Mouse (Mus musculus): ENCODE measurements around the gene Cyp2d9. TPM values are rescaled to one million over a fixed set of nuclear protein-coding genes. Genes with fewer than 3 reads are reported as not detected.
"Not testable (repeated sequence)": the region's sequence is repeated elsewhere in the genome, so short reads cannot be mapped to it uniquely, and the experiment has no call there.

Cyp2d9 gene
- polyA plus RNA-seq, 1 experiment, result 1.3 TPM

GRCm38 (mm10) chr15:82433621-82434020, 384 bp downstream of the Cyp2d9 start:
- H3K4me1 ChIP-seq (ENCODE audit: control insufficient read depth, insufficient read depth, insufficient read length, low read length), result no peaks in the 10 kb centered on the region
- no peak overlapping the region for H3K4me3 ChIP-seq (ENCODE audit: insufficient read depth, low read depth, low read length)
- no peak overlapping the region for H3K27ac ChIP-seq (replicated peaks; ENCODE audit: low read depth, low read length)

- Histone ChIP-seq H3K27ac (replicated peaks; ENCODE audit: low read depth, low read length) (no peak overlapping the region), H3K4me1 (ENCODE audit: control insufficient read depth, insufficient read depth, insufficient read length, low read length) (no peaks in the 10 kb centered on the region), H3K4me3 (ENCODE audit: insufficient read depth, low read depth, low read length) (no peak overlapping the region)
Measured at GRCm38 (mm10) chr15:82434541-82434940, 1.3 kb downstream of the Cyp2d9 start.

GRCm38 (mm10) chr15:82435011-82435410, 1.8 kb downstream of the Cyp2d9 start:
- Histone ChIP-seq H3K4me3 (ENCODE audit: insufficient read depth, low read depth, low read length) (no peak overlapping the region), H3K4me1 (ENCODE audit: control insufficient read depth, insufficient read depth, insufficient read length, low read length) (no peaks in the 10 kb centered on the region), H3K27ac (replicated peaks; ENCODE audit: low read depth, low read length) (no peak overlapping the region)

- Histone ChIP-seq H3K4me3 (ENCODE audit: insufficient read depth, low read depth, low read length) (no peak overlapping the region), H3K4me1 (ENCODE audit: control insufficient read depth, insufficient read depth, insufficient read length, low read length) (no peaks in the 10 kb centered on the region), H3K27ac (replicated peaks; ENCODE audit: low read depth, low read length) (no peak overlapping the region)
Measured at GRCm38 (mm10) chr15:82435606-82436005, 2.4 kb downstream of the Cyp2d9 start.

- Histone ChIP-seq H3K4me1 (ENCODE audit: control insufficient read depth, insufficient read depth, insufficient read length, low read length) (no peaks in the 10 kb centered on the region), H3K27ac (replicated peaks; ENCODE audit: low read depth, low read length) (no peak overlapping the region), H3K4me3 (ENCODE audit: insufficient read depth, low read depth, low read length) (no peak overlapping the region)
Measured at GRCm38 (mm10) chr15:82437975-82438617, 4.9 kb downstream of the Cyp2d9 start.

- Histone ChIP-seq H3K4me1 (ENCODE audit: control insufficient read depth, insufficient read depth, insufficient read length, low read length) (no peaks in the 10 kb centered on the region), H3K4me3 (ENCODE audit: insufficient read depth, low read depth, low read length) (no peak overlapping the region), H3K27ac (replicated peaks; ENCODE audit: low read depth, low read length) (no peak overlapping the region)
Measured at GRCm38 (mm10) chr15:82443658-82444057, 10.4 kb downstream of the Cyp2d9 start.

GRCm38 (mm10) chr15:82445196-82445595, 12.0 kb downstream of the Cyp2d9 start:
- Histone ChIP-seq H3K4me1 (ENCODE audit: control insufficient read depth, insufficient read depth, insufficient read length, low read length) (no peaks in the 10 kb centered on the region), H3K4me3 (ENCODE audit: insufficient read depth, low read depth, low read length) (no peak overlapping the region), H3K27ac (replicated peaks; ENCODE audit: low read depth, low read length) (no peak overlapping the region)

- not testable (repeated sequence) for H3K4me1 ChIP-seq (ENCODE audit: control insufficient read depth, insufficient read depth, insufficient read length, low read length); H3K27ac ChIP-seq (replicated peaks; ENCODE audit: low read depth, low read length); H3K4me3 ChIP-seq (ENCODE audit: insufficient read depth, low read depth, low read length)
Measured at GRCm38 (mm10) chr15:82450045-82450444, 16.8 kb downstream of the Cyp2d9 start.

GRCm38 (mm10) chr15:82452133-82452532, 18.9 kb downstream of the Cyp2d9 start:
- not testable (repeated sequence) for H3K27ac ChIP-seq (replicated peaks; ENCODE audit: low read depth, low read length); H3K4me1 ChIP-seq (ENCODE audit: control insufficient read depth, insufficient read depth, insufficient read length, low read length); H3K4me3 ChIP-seq (ENCODE audit: insufficient read depth, low read depth, low read length)

- not testable (repeated sequence) for H3K27ac ChIP-seq (replicated peaks; ENCODE audit: low read depth, low read length); H3K4me1 ChIP-seq (ENCODE audit: control insufficient read depth, insufficient read depth, insufficient read length, low read length); H3K4me3 ChIP-seq (ENCODE audit: insufficient read depth, low read depth, low read length)
Measured at GRCm38 (mm10) chr15:82453501-82453900, 20.3 kb downstream of the Cyp2d9 start.

- not testable (repeated sequence) for H3K4me1 ChIP-seq (ENCODE audit: control insufficient read depth, insufficient read depth, insufficient read length, low read length); H3K4me3 ChIP-seq (ENCODE audit: insufficient read depth, low read depth, low read length); H3K27ac ChIP-seq (replicated peaks; ENCODE audit: low read depth, low read length)
Measured at GRCm38 (mm10) chr15:82456086-82456790, 23.0 kb downstream of the Cyp2d9 start.

GRCm38 (mm10) chr15:82457064-82458021, 24.1 kb downstream of the Cyp2d9 start:
- Histone ChIP-seq H3K27ac (replicated peaks; ENCODE audit: low read depth, low read length) (no peak overlapping the region), H3K4me1 (ENCODE audit: control insufficient read depth, insufficient read depth, insufficient read length, low read length) (no peaks in the 10 kb centered on the region), H3K4me3 (ENCODE audit: insufficient read depth, low read depth, low read length) (no peak overlapping the region)

- not testable (repeated sequence) for H3K4me3 ChIP-seq (ENCODE audit: insufficient read depth, low read depth, low read length); H3K27ac ChIP-seq (replicated peaks; ENCODE audit: low read depth, low read length); H3K4me1 ChIP-seq (ENCODE audit: control insufficient read depth, insufficient read depth, insufficient read length, low read length)
Measured at GRCm38 (mm10) chr15:82459266-82459665, 26.0 kb downstream of the Cyp2d9 start.

GRCm38 (mm10) chr15:82464701-82465100, 31.5 kb downstream of the Cyp2d9 start:
- Histone ChIP-seq H3K27ac (replicated peaks; ENCODE audit: low read depth, low read length) (no peak overlapping the region), H3K4me3 (ENCODE audit: insufficient read depth, low read depth, low read length) (no peak overlapping the region), H3K4me1 (ENCODE audit: control insufficient read depth, insufficient read depth, insufficient read length, low read length) (no peaks in the 10 kb centered on the region)

- not testable (repeated sequence) for H3K27ac ChIP-seq (replicated peaks; ENCODE audit: low read depth, low read length); H3K4me1 ChIP-seq (ENCODE audit: control insufficient read depth, insufficient read depth, insufficient read length, low read length); H3K4me3 ChIP-seq (ENCODE audit: insufficient read depth, low read depth, low read length)
Measured at GRCm38 (mm10) chr15:82494273-82494672, 61.0 kb downstream of the Cyp2d9 start.

All from brown adipose tissue, adult 24 weeks (tissue).